Mouse (Mus musculus) brain, adult 10 weeks (tissue): ENCODE results near the gene B4galt1. TPM values are rescaled to one million over a fixed set of nuclear protein-coding genes. Genes with fewer than 3 reads are reported as not detected.

ENCODE experiments used
- polyA plus RNA-seq: library from polyadenylated mRNA; stranded (reverse); fragments of 350-450 nt; fragmentation: Illumina TruSeq; extraction: RNeasy Lipid Tissue Mini Kit (QIAGEN cat#74804); gene quantifications from one replicate; pipeline ENCODE4 v1.2.3, GENCODE M21; 2015; ENCODE audit warnings: low read depth, low replicate concordance

Gene B4galt1
- polyA plus RNA-seq: 3.7 TPM

GRCm38 (mm10) chr4:40853565-40854386 lies at the start of gene B4galt1:
B4galt1 (minus strand) TSS chr4:40854005.

GRCm38 (mm10) chr4:40757780-40758420 lies 95.9 kb downstream of the B4galt1 start, which contains the start of gene Smu1:
Smu1 (minus strand) TSS chr4:40757923.

Other genes starting within 250 kb of the B4galt1 start
- gene Aptx, start 150.8 kb downstream of the B4galt1 start, polyA plus RNA-seq: 37.8 TPM
- 345 TPM for gene Dnaja1, start 131.9 kb downstream of the B4galt1 start, polyA plus RNA-seq
- 74.6 TPM for gene Smu1, start 96.1 kb downstream of the B4galt1 start, polyA plus RNA-seq
- gene Spink4, start 66.0 kb upstream of the B4galt1 start, polyA plus RNA-seq: not detected
- 212 TPM for gene Bag1, start 94.3 kb upstream of the B4galt1 start, polyA plus RNA-seq
- 145 TPM for gene Chmp5, start 94.4 kb upstream of the B4galt1 start, polyA plus RNA-seq
- gene Nfx1, start 116.9 kb upstream of the B4galt1 start, polyA plus RNA-seq: 67.7 TPM
- not detected for gene Aqp7, start 194.1 kb upstream of the B4galt1 start, polyA plus RNA-seq
- gene Aqp3, start 244.2 kb upstream of the B4galt1 start, polyA plus RNA-seq: not detected